Mouse (Mus musculus): ENCODE data around the gene Tmem147.
"Not testable (repeated sequence)": the region's sequence is repeated elsewhere in the genome, so short reads cannot be mapped to it uniquely, and the experiment has no call there.

Tmem147 gene

GRCm38 (mm10) chr7:30729396-30730063 lies at the start of gene Tmem147:
TSS of gene Tmem147 (minus strand) at chr7:30729540.
- peak; percentile 97 for DNase-seq (ENCODE audit: low spot score)

GRCm38 (mm10) chr7:30777911-30778310 lies 48.6 kb upstream of the Tmem147 start:
- DNase-seq (ENCODE audit: low spot score): no peak

GRCm38 (mm10) chr7:30777081-30777579 lies 47.8 kb upstream of the Tmem147 start:
- no peak for DNase-seq (ENCODE audit: low spot score)

- DNase-seq (ENCODE audit: low spot score): no peak
Measured at GRCm38 (mm10) chr7:30776104-30776503, 46.8 kb upstream of the Tmem147 start.

- peak; percentile 8 for DNase-seq (ENCODE audit: low spot score)
Measured at GRCm38 (mm10) chr7:30769236-30769635, 39.9 kb upstream of the Tmem147 start.

- DNase-seq (ENCODE audit: low spot score): no peak
Measured at GRCm38 (mm10) chr7:30766408-30766807, 37.1 kb upstream of the Tmem147 start.

GRCm38 (mm10) chr7:30765173-30765572 lies 35.8 kb upstream of the Tmem147 start:
- peak; percentile 47 for DNase-seq (ENCODE audit: low spot score)

GRCm38 (mm10) chr7:30763456-30763855 lies 34.1 kb upstream of the Tmem147 start, which contains the start of gene Dmkn:
TSS of gene Dmkn (plus strand) at chr7:30763756.
- DNase-seq (ENCODE audit: low spot score): no peak

GRCm38 (mm10) chr7:30761769-30762352 lies 32.5 kb upstream of the Tmem147 start:
- DNase-seq (ENCODE audit: low spot score): no peak

GRCm38 (mm10) chr7:30758853-30759252 lies 29.5 kb upstream of the Tmem147 start:
- peak; percentile 67 for DNase-seq (ENCODE audit: low spot score)

GRCm38 (mm10) chr7:30757001-30757400 lies 27.7 kb upstream of the Tmem147 start:
- DNase-seq (ENCODE audit: low spot score): no peak

- no peak for DNase-seq (ENCODE audit: low spot score)
Measured at GRCm38 (mm10) chr7:30751086-30751669, 21.8 kb upstream of the Tmem147 start, which contains the start of gene Sbsn. TSS of gene Sbsn (plus strand) at chr7:30751471.

- no peak for DNase-seq (ENCODE audit: low spot score)
Measured at GRCm38 (mm10) chr7:30749824-30750606, 20.7 kb upstream of the Tmem147 start.

GRCm38 (mm10) chr7:30747525-30748204 lies 18.3 kb upstream of the Tmem147 start:
- no peak for DNase-seq (ENCODE audit: low spot score)

GRCm38 (mm10) chr7:30744022-30744598 lies 14.8 kb upstream of the Tmem147 start:
- DNase-seq (ENCODE audit: low spot score): peak; percentile 7

GRCm38 (mm10) chr7:30743617-30744016 lies 14.3 kb upstream of the Tmem147 start, which contains the start of gene Gapdhs:
TSS of gene Gapdhs (minus strand) at chr7:30743681.
- DNase-seq (ENCODE audit: low spot score): not testable (repeated sequence)

- not testable (repeated sequence) for DNase-seq (ENCODE audit: low spot score)
Measured at GRCm38 (mm10) chr7:30742570-30742969, 13.2 kb upstream of the Tmem147 start.

GRCm38 (mm10) chr7:30736211-30736610 lies 6.9 kb upstream of the Tmem147 start:
- no peak for DNase-seq (ENCODE audit: low spot score)

GRCm38 (mm10) chr7:30730064-30730722 lies 853 bp upstream of the Tmem147 start:
- DNase-seq (ENCODE audit: low spot score): not testable (repeated sequence)

- DNase-seq (ENCODE audit: low spot score): no peak
Measured at GRCm38 (mm10) chr7:30728739-30729395, 473 bp downstream of the Tmem147 start.
